Mouse (Mus musculus): ENCODE measurements around the gene Ube2e2.
"Not testable (repeated sequence)": the region's sequence is repeated elsewhere in the genome, so short reads cannot be mapped to it uniquely, and the experiment has no call there.

Ube2e2 gene

DNA sequence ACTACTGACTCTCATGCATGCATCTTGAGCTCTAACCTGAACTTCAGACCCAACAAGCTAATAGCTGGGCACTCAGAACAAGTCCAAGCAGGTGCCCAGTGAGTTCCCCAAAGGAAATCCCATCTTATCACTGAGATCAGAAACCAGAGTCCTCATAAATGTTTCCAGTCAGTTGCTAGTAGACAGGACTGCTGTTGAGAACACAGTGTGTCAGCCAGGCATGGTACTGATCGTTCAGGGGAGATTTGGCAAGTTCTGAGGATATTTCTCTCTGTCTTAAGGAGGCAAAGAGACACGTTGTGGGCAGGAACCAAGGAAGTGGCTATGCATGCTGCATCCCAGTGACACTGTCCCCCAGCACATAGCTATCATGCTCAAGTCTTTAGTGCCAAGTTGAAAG, 275.5 kb downstream of the Ube2e2 start:
- DNase-seq, result no peak

GRCm38 (mm10) chr14:18601927-18602326, 292.1 kb downstream of the Ube2e2 start:
- DNase-seq, result no peak

GRCm38 (mm10) chr14:18586239-18587034, 307.6 kb downstream of the Ube2e2 start:
- no peak for DNase-seq

DNA sequence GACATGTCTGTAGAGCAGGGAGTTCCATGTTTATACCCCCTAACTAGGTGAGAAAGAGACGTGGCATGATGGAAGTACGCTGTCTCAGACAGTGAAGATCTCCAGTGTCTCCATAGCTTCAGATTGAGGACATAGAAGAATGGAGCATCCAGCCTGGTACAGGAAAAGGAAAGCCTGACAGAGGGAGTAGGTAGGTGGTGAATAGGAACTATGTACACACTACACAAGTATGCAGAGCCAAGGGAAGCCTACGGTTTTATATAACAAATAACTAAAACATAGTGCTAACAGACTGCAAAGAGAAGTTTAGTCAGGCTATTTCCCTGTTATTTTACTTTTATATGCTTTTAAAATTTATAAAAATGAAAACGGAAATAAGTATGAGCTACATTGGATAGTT, 312.3 kb downstream of the Ube2e2 start:
- no peak for DNase-seq

- DNase-seq, result no peak
Observed at GRCm38 (mm10) chr14:18574756-18575155, 319.3 kb downstream of the Ube2e2 start.

DNA sequence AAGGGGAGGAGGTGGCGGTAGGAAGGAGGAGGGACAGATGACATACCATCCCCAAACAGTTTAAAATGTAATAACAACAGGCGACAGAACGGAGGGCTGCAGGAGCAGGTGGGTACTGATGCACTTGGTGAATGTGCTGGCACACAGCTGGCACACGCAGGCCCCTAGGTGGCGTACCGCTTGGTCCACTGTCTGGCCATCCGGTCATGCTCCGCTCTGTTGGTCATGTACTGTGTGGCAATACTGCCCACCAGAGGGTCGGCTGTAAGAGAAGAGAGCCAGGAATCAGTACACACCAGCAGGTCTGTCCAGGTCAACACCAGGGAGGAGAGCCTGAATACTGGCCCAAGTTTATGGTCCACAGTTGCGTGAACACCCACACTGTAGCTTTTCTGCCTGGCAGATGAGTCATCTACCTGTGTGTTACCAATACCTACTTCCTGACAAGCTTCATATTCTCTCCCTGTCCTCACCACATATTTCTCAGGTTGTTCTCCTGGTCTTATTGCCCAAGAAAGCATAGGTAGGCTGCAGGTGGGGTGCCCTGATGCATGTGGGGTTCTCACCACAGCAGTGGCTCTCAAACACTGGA, 319.8 kb downstream of the Ube2e2 start:
- DNase-seq, result no peak

DNA sequence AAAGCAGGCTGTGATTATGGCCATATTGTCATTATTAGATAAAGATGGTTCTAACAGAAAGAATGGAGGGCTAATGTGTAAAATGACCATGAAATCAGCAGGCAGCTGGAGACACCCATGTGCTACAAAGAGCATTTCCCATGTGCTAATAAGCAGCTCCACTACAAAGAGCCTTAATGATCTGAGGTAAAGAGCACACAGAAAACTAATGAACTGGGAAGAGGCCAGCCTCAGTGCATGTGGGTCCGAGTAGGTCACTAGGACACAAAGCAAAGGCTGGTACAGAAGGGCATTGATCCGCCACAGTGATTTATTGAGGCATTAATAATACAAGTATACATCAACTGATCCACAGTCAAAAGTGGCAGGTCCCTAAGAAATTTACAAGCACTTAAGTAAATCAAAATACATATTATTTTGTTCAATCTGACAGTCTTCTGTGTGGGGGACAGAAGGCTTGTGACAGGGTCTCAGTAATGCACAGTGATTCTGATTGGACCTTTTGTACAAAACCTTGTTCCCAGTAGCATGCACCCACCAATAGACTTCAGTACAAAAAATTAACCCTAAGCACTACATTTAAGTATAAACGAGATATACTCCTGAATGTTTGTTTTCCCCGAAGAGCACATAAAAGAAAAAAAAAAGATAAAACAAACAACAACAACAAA, 320.6 kb downstream of the Ube2e2 start:
- DNase-seq, result no peak

- no peak for DNase-seq
Observed at GRCm38 (mm10) chr14:18572852-18573251, 321.2 kb downstream of the Ube2e2 start.

DNA sequence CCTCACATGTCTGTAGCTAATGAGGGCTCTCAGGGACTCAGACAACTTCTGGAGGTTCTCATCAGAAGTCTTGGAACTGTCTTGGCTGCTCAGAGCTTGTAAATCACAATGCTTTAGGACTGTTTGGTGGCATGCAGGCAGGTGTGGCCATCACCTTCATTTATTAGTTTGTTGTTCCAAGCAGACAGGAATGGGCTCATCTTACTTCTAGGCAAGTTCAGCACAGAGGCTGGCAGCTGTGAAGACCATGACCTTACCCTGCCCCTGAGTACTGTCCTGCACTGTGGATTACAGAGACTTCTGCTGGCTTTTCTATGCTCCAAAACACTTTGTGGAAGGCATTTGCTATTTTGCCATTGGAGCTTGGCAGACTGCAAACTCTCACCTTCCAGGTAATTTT, 324.5 kb downstream of the Ube2e2 start:
- DNase-seq, result no peak

- DNase-seq, result not testable (repeated sequence)
Observed at GRCm38 (mm10) chr14:18564999-18565398, 329.1 kb downstream of the Ube2e2 start.

DNA sequence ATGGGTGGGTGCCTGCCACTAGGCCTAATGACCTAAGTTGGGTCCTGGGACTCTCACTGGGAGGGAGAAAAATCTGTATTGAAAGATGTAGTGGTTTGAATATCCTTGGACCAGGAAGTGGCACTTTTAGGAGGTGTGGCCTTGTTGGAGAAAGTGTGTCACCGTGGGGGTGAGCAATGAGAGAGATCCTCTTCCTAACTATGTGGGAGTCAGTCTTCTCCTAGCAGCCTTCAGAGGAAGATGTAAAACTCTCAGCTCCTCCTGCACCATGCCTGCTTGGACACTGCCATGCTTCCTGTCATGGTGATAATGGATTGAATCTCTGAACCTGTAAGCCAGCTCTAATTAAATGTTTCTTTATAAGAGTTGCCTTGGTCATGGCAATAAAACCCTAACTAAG, 338.8 kb downstream of the Ube2e2 start:
- no peak for DNase-seq

- no peak for DNase-seq
Observed at GRCm38 (mm10) chr14:18554627-18554988, 339.5 kb downstream of the Ube2e2 start.

- no peak for DNase-seq
Observed at GRCm38 (mm10) chr14:18553987-18554626, 340.0 kb downstream of the Ube2e2 start.

- no peak for DNase-seq
Observed at GRCm38 (mm10) chr14:18547541-18547940, 346.5 kb downstream of the Ube2e2 start.

DNA sequence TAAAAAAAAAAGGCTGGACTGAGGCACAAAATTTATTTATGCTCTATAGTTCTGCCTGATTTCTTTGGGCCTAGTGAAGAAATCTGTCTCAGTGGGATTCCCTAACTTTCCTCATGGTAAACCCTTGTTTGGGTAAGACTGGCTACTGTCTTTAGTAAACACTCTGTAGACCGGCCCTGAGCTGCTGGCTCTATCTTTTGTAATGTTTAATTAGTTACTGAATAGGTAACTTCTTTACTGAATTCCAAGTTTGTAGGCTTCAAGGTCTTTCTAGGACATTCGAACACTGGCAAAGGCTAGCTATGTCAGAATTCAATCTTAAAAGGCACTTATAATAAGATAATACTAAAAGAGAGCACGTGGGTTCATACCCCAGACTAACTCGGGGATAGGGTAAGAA, 355.0 kb downstream of the Ube2e2 start:
- DNase-seq, result not testable (repeated sequence)

DNA sequence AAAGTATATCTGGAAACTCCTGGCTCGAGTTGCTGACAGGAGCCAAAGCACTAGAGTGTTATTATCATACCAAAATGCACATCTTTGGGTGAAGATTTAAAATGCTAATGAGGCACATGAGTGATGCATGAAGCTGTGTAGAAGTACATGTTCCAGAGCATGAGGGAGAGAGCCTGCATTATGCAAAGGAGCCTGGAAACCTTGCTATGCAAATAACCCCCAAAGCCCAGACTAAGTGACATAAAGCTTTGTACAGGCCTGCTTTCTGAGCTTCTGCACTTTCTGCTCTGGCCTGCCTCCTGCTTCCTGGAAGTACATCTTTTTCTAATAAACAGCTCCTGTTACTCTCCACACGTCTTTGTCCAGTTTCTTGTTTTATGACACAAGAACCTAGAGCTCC, 363.2 kb downstream of the Ube2e2 start:
- no peak for DNase-seq

GRCm38 (mm10) chr14:18530496-18530895, 363.6 kb downstream of the Ube2e2 start:
- no peak for DNase-seq

Data from right cerebral cortex, postnatal 14 days (tissue).